Mouse (Mus musculus) embryo, embryonic 11 days (tissue): Measurements from ENCODE around the gene Lpxn.
A peak's percentile ranks its signal among the peaks of the same experiment; 100 is the strongest.

Source experiments
- DNase-seq: peaks from one replicate; pipeline ENCODE4 v3.0.0-alpha.2; 2015

The Lpxn gene

GRCm38 (mm10) chr19:12805730-12806129 lies 9.7 kb downstream of the Lpxn start:
- no peak for DNase-seq

GRCm38 (mm10) chr19:12806214-12806613 lies 10.2 kb downstream of the Lpxn start:
- no peak for DNase-seq

- DNase-seq = no peak
These were observed 16.8 kb downstream of the Lpxn start for GRCm38 (mm10) chr19:12812644-12813364.

- no peak for DNase-seq
These were observed 17.9 kb downstream of the Lpxn start for GRCm38 (mm10) chr19:12813883-12814282.

DNA sequence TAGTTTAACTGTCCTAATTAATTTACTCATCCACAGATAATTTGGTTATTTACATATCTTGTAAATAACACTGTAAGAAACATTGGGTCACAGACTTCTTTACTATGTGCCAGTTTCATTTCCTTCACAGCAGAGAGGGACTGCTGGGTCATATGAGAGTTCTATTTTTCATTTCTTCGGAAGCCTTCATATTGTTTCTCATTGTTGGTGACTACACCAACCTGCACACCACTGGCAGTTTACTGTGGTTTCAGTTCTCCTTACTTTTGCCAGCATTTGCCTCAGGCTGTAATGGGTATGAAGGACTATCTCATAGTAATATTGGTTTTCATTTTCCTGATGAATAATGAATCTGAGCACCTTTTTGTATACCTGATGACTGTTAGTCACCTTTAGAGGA lies 22.5 kb downstream of the Lpxn start:
- no peak for DNase-seq

DNA sequence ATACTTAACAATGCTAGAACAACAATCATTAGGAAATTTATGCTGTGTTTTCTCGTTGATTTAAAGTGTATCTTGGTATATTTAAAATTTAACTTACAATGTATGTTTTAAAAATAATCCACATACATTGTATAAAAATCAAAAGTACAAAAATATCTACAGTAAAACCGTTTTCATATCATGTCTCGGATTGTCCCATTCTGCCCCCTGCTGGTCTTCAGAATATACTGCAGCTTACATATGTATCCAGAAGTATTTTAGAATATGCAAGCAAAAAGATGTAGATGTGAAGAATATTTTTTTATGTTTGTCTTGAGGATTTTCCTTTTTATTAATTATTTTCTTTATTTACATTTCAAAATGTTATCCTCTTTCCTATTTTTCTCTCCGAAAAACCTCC lies 24.4 kb downstream of the Lpxn start:
- DNase-seq = peak; percentile 36

- no peak for DNase-seq
These were observed 28.6 kb downstream of the Lpxn start for GRCm38 (mm10) chr19:12824549-12824948.

DNA sequence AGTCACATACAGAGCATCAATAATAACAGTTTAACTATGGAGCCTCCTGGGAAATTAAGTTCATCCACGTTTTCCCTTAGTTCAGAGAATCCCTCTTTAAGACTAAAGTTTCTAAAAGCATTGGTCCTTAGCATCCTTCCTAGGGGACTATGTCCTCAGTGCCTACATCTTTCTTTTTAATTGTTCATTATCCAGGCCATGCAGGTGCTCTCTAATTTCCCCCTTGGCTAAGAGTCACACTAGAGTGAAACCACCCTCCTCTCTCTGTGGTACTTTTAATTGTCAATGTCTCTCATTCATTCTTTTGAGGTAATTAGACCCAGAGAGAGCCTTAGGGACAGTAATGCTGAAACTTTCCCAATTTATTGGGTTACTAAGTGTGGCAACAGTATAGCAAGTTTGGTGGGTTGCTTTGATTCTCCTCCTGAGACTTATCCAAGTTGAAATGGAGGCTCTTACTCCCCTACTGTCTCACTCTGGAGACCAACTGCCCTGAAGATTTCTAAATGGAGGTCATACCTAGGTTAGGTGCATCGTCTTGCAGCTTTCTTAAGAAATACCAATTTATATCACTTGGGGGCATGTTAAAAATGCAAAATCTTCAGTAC lies 34.9 kb downstream of the Lpxn start:
- no peak for DNase-seq

- DNase-seq = no peak
These were observed 35.6 kb downstream of the Lpxn start for GRCm38 (mm10) chr19:12831559-12831958.

- DNase-seq = no peak
These were observed 37.6 kb downstream of the Lpxn start for GRCm38 (mm10) chr19:12833625-12834024.

- no peak for DNase-seq
These were observed 42.5 kb downstream of the Lpxn start for GRCm38 (mm10) chr19:12838507-12838906.

DNA sequence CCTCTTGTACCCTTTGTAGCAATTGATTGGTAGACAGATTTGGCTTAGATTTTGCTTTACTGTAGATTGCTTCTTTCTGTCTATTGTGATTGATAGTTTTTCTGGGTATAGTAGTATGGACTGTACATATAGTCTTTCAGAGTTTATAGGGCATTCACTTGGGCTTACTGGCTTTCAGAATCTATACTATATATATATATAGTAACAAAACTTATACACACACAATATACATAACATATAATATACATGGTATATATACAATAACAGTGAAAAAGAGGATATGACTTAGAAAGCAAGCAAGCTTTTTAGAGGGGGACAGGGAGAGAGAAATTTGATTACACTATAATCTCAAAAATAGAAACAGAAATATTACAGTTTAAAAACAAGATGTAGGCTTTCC lies 50.4 kb downstream of the Lpxn start, which contains the start of gene Gm5244:
Gm5244 (plus strand) TSS at position 301 of the 400 bp plus-strand sequence.
- no peak for DNase-seq

DNA sequence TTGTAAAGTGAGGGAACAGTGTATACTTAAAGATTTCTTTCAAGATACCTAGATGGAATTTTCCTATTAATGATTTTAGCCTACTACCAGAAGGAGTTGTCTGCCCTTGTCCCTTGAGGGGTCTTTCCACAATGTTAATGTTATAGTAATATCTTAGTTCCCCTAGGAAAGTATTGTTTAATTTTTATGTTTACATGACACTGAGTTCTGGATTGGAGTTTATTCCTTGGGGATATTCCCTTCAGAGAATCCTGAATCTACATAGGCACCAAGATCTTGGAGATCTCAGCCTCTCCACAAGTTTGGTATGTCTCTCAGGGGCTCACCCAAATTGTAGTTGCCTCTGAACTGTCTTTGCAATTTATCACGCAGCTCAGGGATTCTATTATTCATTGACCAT lies 61.0 kb downstream of the Lpxn start, which contains the start of gene Olfr1444:
Olfr1444 (plus strand) TSS at position 301 of the 400 bp plus-strand sequence.
- no peak for DNase-seq
